Mouse (Mus musculus) testis, adult 2 months (tissue): ENCODE results near the gene Atp8b2.

Experiments used
- CTCF ChIP-seq: fragments of 200-500 bp; IDR thresholded peaks from 2 replicates; pipeline ENCODE4 v1.5.1; 2012; ENCODE audit warnings: low read depth, mild to moderate bottlenecking, inconsistent platforms, low read length, moderate library complexity; ENCODE audit not compliant: control insufficient read depth, insufficient read depth, insufficient replicate concordance
- POLR2A ChIP-seq: fragments of 200-500 bp; IDR thresholded peaks from 2 replicates; pipeline ENCODE4 v1.6.1; 2012; ENCODE audit warnings: low read depth, mild to moderate bottlenecking, inconsistent platforms, low read length, moderate library complexity; ENCODE audit not compliant: control insufficient read depth

- TF ChIP-seq CTCF (no peak), POLR2A (no peak)
These were observed 70.7 kb downstream of the Atp8b2 start for GRCm38 (mm10) chr3:89892517-89893106.
